Mouse (Mus musculus): Measurements from ENCODE around the gene Cga. TPM values are rescaled to one million over a fixed set of nuclear protein-coding genes. Genes with fewer than 3 reads are reported as not detected.

Cga gene
- total RNA-seq, 1 experiment from 2014 or later = not detected

Other genes with a start within 250 kb of the Cga start
- gene Slc35a1, start 206.3 kb upstream of the Cga start, total RNA-seq (2017) = 12.9 and 16.4 TPM in 2 replicates
- 0.23 TPM in 1 of 2 replicates, not detected in the other for gene Cfap206, start 163.6 kb upstream of the Cga start, total RNA-seq (2017)
- not detected in 2 replicates for gene Gm136, start 137.5 kb upstream of the Cga start, total RNA-seq (2017)
- 19.6 and 23.7 TPM in 2 replicates for gene Smim8, start 115.4 kb upstream of the Cga start, total RNA-seq (2017)
- gene Zfp292, start 10.8 kb upstream of the Cga start, total RNA-seq (2017) = 82.0 and 94.6 TPM in 2 replicates

Measured in neutrophil, adult 5-6 weeks (primary cell).